Mouse (Mus musculus) ES-E14 (cell line): ENCODE data around the gene Aff1. TPM values are rescaled to one million over a fixed set of nuclear protein-coding genes. Genes with fewer than 3 reads are reported as not detected.
A peak's percentile ranks its signal among the peaks of the same experiment; 100 is the strongest.

Experiments
- DNase-seq: peaks from one replicate; pipeline ENCODE4 v3.0.0-alpha.2; 2013; ENCODE audit warnings: low read depth, low spot score
- H3K27ac ChIP-seq: 2 replicates; pipeline ENCODE4 v1.5.1; 2012; ENCODE audit warnings: low read depth, mild to moderate bottlenecking, low read length, moderate library complexity, mixed read lengths; ENCODE audit not compliant: poor library complexity, insufficient read depth, severe bottlenecking
- H3K36me3 ChIP-seq: 2 replicates; pipeline ENCODE4 v1.6.1; 2012; ENCODE audit warnings: mild to moderate bottlenecking, low read length, moderate library complexity, mixed read lengths; ENCODE audit not compliant: control insufficient read depth, poor library complexity, insufficient read depth, severe bottlenecking
- H3K4me1 ChIP-seq, 2 experiments: fragments of 150-350 bp in 1 of 2; sonication (generic) in 1 of 2; 2 replicates each; pipeline ENCODE4 v1.6.1; 2012; ENCODE audit warnings: low read length in 2 of 2, mild to moderate bottlenecking in 1 of 2, mixed read lengths in 1 of 2; ENCODE audit not compliant: control insufficient read depth in 2 of 2, insufficient read depth in 2 of 2, poor library complexity in 1 of 2
- H3K4me3 ChIP-seq, 2 experiments: fragments of 150-350 bp in 1 of 2; sonication (generic) in 1 of 2; 2 replicates each; pipeline ENCODE4 v1.5.1; 2012; ENCODE audit warnings: low read length in 2 of 2, low read depth in 1 of 2, mild to moderate bottlenecking in 1 of 2, mixed read lengths in 1 of 2; ENCODE audit not compliant: insufficient read depth in 1 of 2, poor library complexity in 1 of 2, severe bottlenecking in 1 of 2
- H3K9ac ChIP-seq: 2 replicates; pipeline ENCODE4 v1.6.1; 2012; ENCODE audit warnings: low read depth, mild to moderate bottlenecking, low read length, mixed read lengths; ENCODE audit not compliant: poor library complexity, insufficient read depth, severe bottlenecking
- H3K9me3 ChIP-seq: fragments of 150-350 bp; sonication (generic); 2 replicates; pipeline ENCODE4 v1.6.1; 2012; ENCODE audit warnings: low read depth, mild to moderate bottlenecking, low read length; ENCODE audit not compliant: control insufficient read depth, insufficient read depth
- CHD2 ChIP-seq: IDR thresholded peaks from 2 replicates; pipeline ENCODE4 v1.6.1; 2014; ENCODE audit warnings: mild to moderate bottlenecking, low read depth, low read length, inconsistent platforms
- HCFC1 ChIP-seq: IDR thresholded peaks from 2 replicates; pipeline ENCODE4 v1.6.1; 2012; ENCODE audit warnings: low read length, inconsistent platforms, borderline replicate concordance; ENCODE audit not compliant: insufficient read depth
- MAFK ChIP-seq: IDR thresholded peaks from 2 replicates; pipeline ENCODE4 v1.6.1; 2014; ENCODE audit warnings: mild to moderate bottlenecking, low read depth, low read length, inconsistent platforms; ENCODE audit not compliant: insufficient read depth
- ZC3H11A ChIP-seq: IDR thresholded peaks from 2 replicates; pipeline ENCODE4 v1.6.1; 2012; ENCODE audit warnings: low read depth, mild to moderate bottlenecking, inconsistent platforms, low read length, borderline replicate concordance
- ZNF384 ChIP-seq: IDR thresholded peaks from 2 replicates; pipeline ENCODE4 v1.6.1; 2012; ENCODE audit warnings: low read depth, low read length, inconsistent platforms
- in situ Hi-C, 2 experiments: fragments of 600-800 bp; cut with MboI; formaldehyde crosslinking; loops; one replicate each; pipeline ENCODE4 v1.15.1; 2025; ENCODE audit warnings: low sequenced_read_pairs in 2 of 2, inconsistent platforms in 1 of 2; ENCODE audit not compliant: unreplicated experiment in 2 of 2
- total RNA-seq: library from RNA; depleted of rRNA; stranded (reverse); fragments of 300-350 nt; gene quantifications from 2 replicates; pipeline ENCODE4 v1.2.3, GENCODE M21; 2012

The Aff1 gene
- total RNA-seq, 1 experiment: 26.0 TPM

- Histone ChIP-seq H3K9ac (no peak overlapping the region), H3K9me3 (no peaks in the 10 kb centered on the region), H3K4me3 (no peak overlapping the region), H3K27ac (no peak overlapping the region), H3K4me1 (no peaks in the 10 kb centered on the region), H3K36me3 (no peaks in the 10 kb centered on the region)
- in situ Hi-C loops: loop anchor here in 1 of 2 experiments (10.0 kb wide), 1 partner anchor 135 kb away; no protein-coding TSS in a partner anchor
- DNase-seq: no peak
- no peak for TF ChIP-seq HCFC1
- no peak for TF ChIP-seq ZC3H11A
- no peak for TF ChIP-seq ZNF384
- no peak for TF ChIP-seq CHD2
- TF ChIP-seq MAFK: no peak
Observed at GRCm38 (mm10) chr5:103689645-103690044, 2.5 kb upstream of the Aff1 start.

- H3K4me1 ChIP-seq: no peaks in the 10 kb centered on the region
- no peak for DNase-seq
- H3K4me3 ChIP-seq: no peak overlapping the region
- in situ Hi-C loops: no loop called here
- no peak overlapping the region for H3K9ac ChIP-seq
- TF ChIP-seq ZC3H11A: no peak
- TF ChIP-seq CHD2: no peak
- no peak for TF ChIP-seq MAFK
- no peak for TF ChIP-seq ZNF384
- no peak for TF ChIP-seq HCFC1
- no peak overlapping the region for H3K27ac ChIP-seq
- H3K36me3 ChIP-seq: no peaks in the 10 kb centered on the region
- no peaks in the 10 kb centered on the region for H3K9me3 ChIP-seq
Observed at GRCm38 (mm10) chr5:103690190-103690589, 2.0 kb upstream of the Aff1 start.

GRCm38 (mm10) chr5:103691171-103691570 is 1.0 kb upstream of the Aff1 start:
- Histone ChIP-seq H3K4me3 (no peak overlapping the region), H3K4me1 (no peaks in the 10 kb centered on the region; a peak in 1 of 4 replicates), H3K9ac (no peak overlapping the region), H3K27ac (no peak overlapping the region), H3K36me3 (no peaks in the 10 kb centered on the region), H3K9me3 (no peaks in the 10 kb centered on the region)
- no peak for DNase-seq
- no peak for TF ChIP-seq HCFC1
- no peak for TF ChIP-seq ZC3H11A
- no peak for TF ChIP-seq MAFK
- no peak for TF ChIP-seq CHD2
- no peak for TF ChIP-seq ZNF384
- in situ Hi-C loops: no loop called here

GRCm38 (mm10) chr5:103692531-103693040 is 412 bp downstream of the Aff1 start:
- TF ChIP-seq ZNF384: no peak
- TF ChIP-seq CHD2: no peak
- no peak for TF ChIP-seq MAFK
- TF ChIP-seq ZC3H11A: no peak
- TF ChIP-seq HCFC1: no peak
- Histone ChIP-seq H3K4me1 (peaks cover 0 to 8% of the 10 kb centered on the region in 2 experiments; a peak in 2 of 4 replicates), H3K9ac (peak overlapping the region; percentile 69), H3K36me3 (no peaks in the 10 kb centered on the region), H3K4me3 (peak overlapping the region; percentile 88 to 99), H3K9me3 (no peaks in the 10 kb centered on the region), H3K27ac (peak overlapping the region; percentile 60)
- DNase-seq: no peak
- in situ Hi-C loops: no loop called here

- Histone ChIP-seq H3K27ac (peak overlapping the region; percentile 60), H3K9ac (peak overlapping the region; percentile 69)
- in situ Hi-C loops: no loop called here
Observed at GRCm38 (mm10) chr5:103693041-103693641, 967 bp downstream of the Aff1 start.

More at GRCm38 (mm10) chr5:103693041-103693641, 967 bp downstream of the Aff1 start:
- Histone ChIP-seq H3K4me1 (peaks cover 0 to 8% of the 10 kb centered on the region in 2 experiments; a peak in 2 of 4 replicates), H3K9me3 (no peaks in the 10 kb centered on the region), H3K36me3 (no peaks in the 10 kb centered on the region), H3K4me3 (peak overlapping the region; percentile 88 to 99)
- no peak for TF ChIP-seq MAFK
- DNase-seq: peak; percentile 85
